Mouse (Mus musculus) MEL (cell line): ENCODE data around the gene Tsga10. TPM values are rescaled to one million over a fixed set of nuclear protein-coding genes. Genes with fewer than 3 reads are reported as not detected.

Source experiments
- DNase-seq: peaks from one replicate; pipeline ENCODE4 v3.0.0; 2011; ENCODE audit warnings: low read depth, low spot score
- H3K27ac ChIP-seq: 2 replicates; pipeline ENCODE4 v1.5.1; 2012; ENCODE audit warnings: low read depth, mild to moderate bottlenecking, control low read depth, low read length, moderate library complexity; ENCODE audit not compliant: control insufficient read depth
- H3K27me3 ChIP-seq, 2 experiments: fragments of 150-350 bp in 1 of 2; sonication (generic) in 1 of 2; 2 replicates each; pipeline ENCODE4 v1.6.1; 2012; ENCODE audit warnings: low read length in 2 of 2, mild to moderate bottlenecking in 2 of 2, improper control_type of control experiment in 1 of 2, moderate library complexity in 1 of 2; ENCODE audit not compliant: insufficient read depth in 2 of 2, control insufficient read depth in 1 of 2
- H3K36me3 ChIP-seq, 2 experiments: 2 replicates each; pipeline ENCODE4 v1.6.1; 2012 to 2014; ENCODE audit warnings: low read length in 2 of 2, improper control_type of control experiment in 1 of 2, inconsistent platforms in 1 of 2, mild to moderate bottlenecking in 1 of 2; ENCODE audit not compliant: insufficient read depth in 2 of 2, control insufficient read depth in 1 of 2
- H3K4me1 ChIP-seq, 2 experiments: fragments of 150-350 bp in 1 of 2; sonication (generic) in 1 of 2; 2 replicates each; pipeline ENCODE4 v1.6.1; 2012; ENCODE audit warnings: low read length in 2 of 2, improper control_type of control experiment in 1 of 2, mild to moderate bottlenecking in 1 of 2; ENCODE audit not compliant: insufficient read depth in 2 of 2, control insufficient read depth in 1 of 2
- H3K4me3 ChIP-seq, 2 experiments: fragments of 150-350 bp in 1 of 2; sonication (generic) in 1 of 2; 2 replicates each; pipeline ENCODE4 v1.5.1; 2012; ENCODE audit warnings: low read depth in 2 of 2, low read length in 2 of 2, mild to moderate bottlenecking in 2 of 2, moderate library complexity in 2 of 2, control low read depth in 1 of 2, improper control_type of control experiment in 1 of 2; ENCODE audit not compliant: control insufficient read depth in 1 of 2, insufficient read depth in 1 of 2
- H3K79me2 ChIP-seq: 2 replicates; pipeline ENCODE4 v1.6.1; 2012; ENCODE audit warnings: mild to moderate bottlenecking, low read length, moderate library complexity; ENCODE audit not compliant: control insufficient read depth, poor library complexity, insufficient read depth
- H3K9ac ChIP-seq: 2 replicates; pipeline ENCODE4 v1.6.1; 2012; ENCODE audit warnings: low read depth, mild to moderate bottlenecking, control low read depth, low read length, moderate library complexity; ENCODE audit not compliant: control insufficient read depth, poor library complexity, severe bottlenecking
- H3K9me3 ChIP-seq: fragments of 150-350 bp; sonication (generic); replicated peaks from 2 replicates; pipeline ENCODE4 v1.6.1; 2012; ENCODE audit warnings: mild to moderate bottlenecking, low read length, improper control_type of control experiment, moderate library complexity; ENCODE audit not compliant: insufficient read depth
- BHLHE40 ChIP-seq: IDR thresholded peaks from 2 replicates; pipeline ENCODE4 v1.6.1; 2012; ENCODE audit warnings: low read depth, mild to moderate bottlenecking, inconsistent platforms, low read length, improper control_type of control experiment, borderline replicate concordance
- CTCF ChIP-seq, 3 experiments: IDR thresholded peaks in 2 of 3; conservative IDR thresholded peaks in 1 of 3; 2 replicates each; pipeline ENCODE4 v1.5.1; 2011 to 2012; ENCODE audit warnings: low read length in 3 of 3, low read depth in 2 of 3, mild to moderate bottlenecking in 2 of 3, improper control_type of control experiment in 1 of 3, inconsistent platforms in 1 of 3, mixed read lengths in 1 of 3, moderate library complexity in 1 of 3; ENCODE audit not compliant: control insufficient read depth in 1 of 3, insufficient read depth in 1 of 3, poor library complexity in 1 of 3, severe bottlenecking in 1 of 3
- HCFC1 ChIP-seq: IDR thresholded peaks from 2 replicates; pipeline ENCODE4 v1.6.1; 2012; ENCODE audit warnings: low read depth, mild to moderate bottlenecking, inconsistent platforms, low read length, improper control_type of control experiment, moderate library complexity
- JUND ChIP-seq: IDR thresholded peaks from 2 replicates; pipeline ENCODE4 v1.6.1; 2011; ENCODE audit warnings: low read depth, mild to moderate bottlenecking, improper control_type of control experiment, low read length
- MAFK ChIP-seq: IDR thresholded peaks from 2 replicates; pipeline ENCODE4 v1.6.1; 2011; ENCODE audit warnings: low read depth, mild to moderate bottlenecking, low read length, improper control_type of control experiment, borderline replicate concordance
- MAX ChIP-seq: IDR thresholded peaks from 2 replicates; pipeline ENCODE4 v1.6.1; 2011; ENCODE audit warnings: low read length, improper control_type of control experiment
- MAZ ChIP-seq: IDR thresholded peaks from 2 replicates; pipeline ENCODE4 v1.6.1; 2012; ENCODE audit warnings: low read depth, mild to moderate bottlenecking, inconsistent platforms, low read length, improper control_type of control experiment
- MXI1 ChIP-seq: IDR thresholded peaks from 2 replicates; pipeline ENCODE4 v1.6.1; 2011; ENCODE audit warnings: mild to moderate bottlenecking, low read depth, low read length, improper control_type of control experiment
- MYB ChIP-seq: IDR thresholded peaks from 2 replicates; pipeline ENCODE4 v1.6.1; 2011; ENCODE audit warnings: mild to moderate bottlenecking, low read depth, low read length, improper control_type of control experiment
- MYC ChIP-seq: IDR thresholded peaks from 2 replicates; pipeline ENCODE4 v1.6.1; 2011; ENCODE audit warnings: low read depth, mild to moderate bottlenecking, low read length, improper control_type of control experiment, moderate library complexity
- NELFE ChIP-seq: IDR thresholded peaks from 2 replicates; pipeline ENCODE4 v1.6.1; 2011; ENCODE audit warnings: low read depth, low read length, improper control_type of control experiment
- NRF1 ChIP-seq: IDR thresholded peaks from 2 replicates; pipeline ENCODE4 v1.6.1; 2014; ENCODE audit warnings: low read depth, mild to moderate bottlenecking, inconsistent platforms, low read length, improper control_type of control experiment, moderate library complexity; ENCODE audit not compliant: poor library complexity, insufficient read depth, severe bottlenecking
- POLR2AphosphoS2 ChIP-seq: IDR thresholded peaks from 2 replicates; pipeline ENCODE4 v1.6.1; 2011; ENCODE audit warnings: low read length, improper control_type of control experiment
- POLR2AphosphoS5 ChIP-seq: IDR thresholded peaks from 2 replicates; pipeline ENCODE4 v1.6.1; 2012; ENCODE audit warnings: low read depth, borderline replicate concordance, mild to moderate bottlenecking, inconsistent platforms, low read length, moderate library complexity, mixed read lengths
- RAD21 ChIP-seq: IDR thresholded peaks from 2 replicates; pipeline ENCODE4 v1.6.1; 2011; ENCODE audit warnings: mild to moderate bottlenecking, low read depth, low read length, improper control_type of control experiment
- RCOR1 ChIP-seq: IDR thresholded peaks from 2 replicates; pipeline ENCODE4 v1.6.1; 2012; ENCODE audit warnings: low read depth, mild to moderate bottlenecking, inconsistent platforms, low read length, improper control_type of control experiment
- SMC3 ChIP-seq: IDR thresholded peaks from 2 replicates; pipeline ENCODE4 v1.6.1; 2011; ENCODE audit warnings: low read depth, low read length, improper control_type of control experiment
- TAL1 ChIP-seq: IDR thresholded peaks from 2 replicates; pipeline ENCODE4 v1.6.1; 2012; ENCODE audit warnings: mild to moderate bottlenecking, inconsistent platforms, low read length, moderate library complexity, mixed read lengths
- TBP ChIP-seq: IDR thresholded peaks from 2 replicates; pipeline ENCODE4 v1.8.0; 2011; ENCODE audit warnings: low read depth, low read length, improper control_type of control experiment
- UBTF ChIP-seq: IDR thresholded peaks from 2 replicates; pipeline ENCODE4 v1.6.1; 2012; ENCODE audit warnings: low read depth, mild to moderate bottlenecking, inconsistent platforms, low read length, improper control_type of control experiment, moderate library complexity, borderline replicate concordance; ENCODE audit not compliant: insufficient read depth
- USF1 ChIP-seq: IDR thresholded peaks from 2 replicates; pipeline ENCODE4 v1.6.1; 2014; ENCODE audit warnings: low read depth, mild to moderate bottlenecking, inconsistent platforms, low read length, improper control_type of control experiment, moderate library complexity
- ZC3H11A ChIP-seq: IDR thresholded peaks from 2 replicates; pipeline ENCODE4 v1.6.1; 2012; ENCODE audit warnings: low read depth, mild to moderate bottlenecking, inconsistent platforms, low read length, improper control_type of control experiment
- ZMIZ1 ChIP-seq: IDR thresholded peaks from 2 replicates; pipeline ENCODE4 v1.6.1; 2012; ENCODE audit warnings: low read depth, mild to moderate bottlenecking, inconsistent platforms, low read length, improper control_type of control experiment, moderate library complexity
- ZNF384 ChIP-seq: IDR thresholded peaks from 2 replicates; pipeline ENCODE4 v1.6.1; 2012; ENCODE audit warnings: low read depth, mild to moderate bottlenecking, inconsistent platforms, low read length, improper control_type of control experiment
- polyA plus RNA-seq, 2 experiments: library from polyadenylated mRNA; stranded (reverse) in 1 of 2; unstranded in 1 of 2; fragments of >175 nt in 1 of 2; fragments of >200 nt in 1 of 2; gene quantifications; 2 replicates each; pipeline versions ENCODE4 v1.2.1 to v1.2.4; 2012; ENCODE audit warnings: low replicate concordance in 2 of 2, low read depth in 1 of 2; ENCODE audit not compliant: insufficient read length in 2 of 2, insufficient read depth in 1 of 2, missing spikeins in 1 of 2
- total RNA-seq: library from RNA; depleted of rRNA; stranded (reverse); fragments of 300-350 nt; gene quantifications from 2 replicates; pipeline ENCODE4 v1.2.3, GENCODE M21; 2012

The Tsga10 gene
- total and polyA plus RNA-seq, 3 experiments, result 0.35 to 0.64 TPM; not detected in 1

GRCm38 (mm10) chr1:37846878-37847277 lies 19.4 kb downstream of the Tsga10 start:
- no peak for DNase-seq
- no peaks in the 10 kb centered on the region for H3K9me3 ChIP-seq
- no peak overlapping the region for H3K4me3 ChIP-seq

GRCm38 (mm10) chr1:37831681-37832080 lies 34.5 kb downstream of the Tsga10 start:
- TF ChIP-seq JUND, result no peak
- no peak for TF ChIP-seq MAFK
- TF ChIP-seq NELFE, result no peak
- no peak for TF ChIP-seq UBTF
- no peak for TF ChIP-seq MAZ
- no peak for TF ChIP-seq RCOR1
- no peak for TF ChIP-seq ZMIZ1
- no peak for TF ChIP-seq TAL1
- no peak for TF ChIP-seq RAD21
- TF ChIP-seq MYB, result no peak
- TF ChIP-seq MYC, result no peak
- no peak for TF ChIP-seq BHLHE40
- TF ChIP-seq POLR2AphosphoS5, result no peak
- no peak for TF ChIP-seq MAX
- no peak for TF ChIP-seq ZNF384
- no peaks in the 10 kb centered on the region for H3K36me3 ChIP-seq
- H3K79me2 ChIP-seq, result no peaks in the 10 kb centered on the region
- H3K9ac ChIP-seq, result no peak overlapping the region
- no peak overlapping the region for H3K27ac ChIP-seq
- no peaks in the 10 kb centered on the region for H3K4me1 ChIP-seq
- no peak overlapping the region for H3K4me3 ChIP-seq
- H3K9me3 ChIP-seq, result no peaks in the 10 kb centered on the region
- peaks cover 0 to 1% of the 10 kb centered on the region in 2 experiments; a peak in 2 of 4 replicates for H3K27me3 ChIP-seq
- DNase-seq, result no peak

More at GRCm38 (mm10) chr1:37846878-37847277, 19.4 kb downstream of the Tsga10 start:
- Histone ChIP-seq H3K36me3 (no peaks in the 10 kb centered on the region), H3K4me1 (no peaks in the 10 kb centered on the region), H3K27me3 (peaks cover 7 to 8% of the 10 kb centered on the region in 2 experiments; a peak in 3 of 4 replicates), H3K79me2 (no peaks in the 10 kb centered on the region), H3K27ac (no peak overlapping the region), H3K9ac (no peak overlapping the region)
- TF ChIP-seq POLR2AphosphoS2 (no peak), TAL1 (no peak), HCFC1 (no peak), CTCF (IDR thresholded peaks at IDR 0.05 in 2 of 3, conservative IDR thresholded peaks at IDR 0.05 in 1 of 3; ENCODE audit: control insufficient read depth in 1 of 3, insufficient read depth in 1 of 3, low read depth in 2 of 3, low read length in 3 of 3, poor library complexity in 1 of 3, severe bottlenecking in 1 of 3) (no peak), POLR2AphosphoS5 (no peak), ZNF384 (no peak), MYB (no peak), BHLHE40 (no peak), ZC3H11A (no peak), NELFE (no peak), MAX (no peak), USF1 (no peak), MXI1 (no peak), TBP (no peak), ZMIZ1 (no peak), SMC3 (no peak), NRF1 (no peak)
